Mouse (Mus musculus) kidney, adult 2 months (tissue): ENCODE measurements around the gene Tubb2b.

Experiments
- CTCF ChIP-seq: fragments of 200-500 bp; conservative IDR thresholded peaks from 2 replicates; pipeline ENCODE4 v1.5.1; 2011; ENCODE audit warnings: low read depth, mild to moderate bottlenecking, control low read depth, low read length, moderate library complexity, mixed read lengths; ENCODE audit not compliant: insufficient read depth, insufficient read length
- POLR2A ChIP-seq: fragments of 200-500 bp; IDR thresholded peaks from one replicate; pipeline ENCODE4 v1.6.1; 2011; ENCODE audit warnings: low read depth, low read length, control low read depth

DNA sequence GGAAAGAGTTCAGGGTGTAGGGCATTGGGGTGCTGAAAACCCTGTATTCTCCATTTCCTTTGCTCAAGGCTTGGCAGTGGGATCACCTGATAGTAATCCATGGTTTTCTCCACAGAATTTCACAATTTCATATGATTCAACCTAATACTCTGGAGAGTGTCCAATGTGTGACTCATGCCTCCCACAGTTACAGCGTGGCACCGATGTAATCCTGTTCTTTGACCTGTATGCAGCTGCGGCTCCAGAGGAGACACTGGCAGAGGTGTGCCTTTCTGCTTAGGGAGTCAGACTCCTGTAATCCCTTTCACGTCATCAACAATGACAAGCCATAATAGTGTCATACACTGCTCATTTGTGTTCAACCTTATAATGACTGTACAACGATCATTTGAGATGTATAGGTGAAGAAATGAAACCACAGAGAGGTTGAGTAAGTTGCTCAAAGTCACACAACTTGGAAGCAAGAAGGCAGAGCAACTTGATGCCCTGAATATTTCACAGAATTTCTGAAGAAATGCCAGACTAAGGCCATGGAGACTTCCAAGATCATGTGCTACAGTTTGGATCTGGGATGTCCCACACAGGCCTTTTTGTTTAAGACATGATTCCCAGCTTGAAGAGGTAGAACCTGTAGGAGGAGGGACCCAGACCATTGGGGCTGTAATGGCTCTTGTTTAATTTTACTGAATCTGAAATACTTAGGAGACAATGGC, 17.7 kb downstream of the Tubb2b start:
- TF ChIP-seq CTCF (no peak), POLR2A (no peak)
